Mouse (Mus musculus): ENCODE measurements around the gene Hmx2. TPM values are rescaled to one million over a fixed set of nuclear protein-coding genes. Genes with fewer than 3 reads are reported as not detected.

Gene Hmx2
- polyA plus RNA-seq, 1 experiment = 0.19 TPM

- TF ChIP-seq GATA1 (IDR thresholded peaks at IDR 0.05; ENCODE audit: borderline replicate concordance, low read length) = no peak
- no peak for TF ChIP-seq FLI1 (IDR thresholded peaks at IDR 0.05; ENCODE audit: low read length)
- no peaks in the 10 kb centered on the region for H3K9me3 ChIP-seq
- H3K36me3 ChIP-seq (replicated peaks; ENCODE audit: low read length) = no peaks in the 10 kb centered on the region
- H3K4me3 ChIP-seq (replicated peaks) = no peak overlapping the region
- peaks cover 27% of the 10 kb centered on the region for H3K27me3 ChIP-seq (replicated peaks)
- H3K4me1 ChIP-seq = no peaks in the 10 kb centered on the region
Observed at GRCm38 (mm10) chr7:131597779-131598482, 49.4 kb downstream of the Hmx2 start.

- Histone ChIP-seq H3K27me3 (replicated peaks) (peaks cover 27% of the 10 kb centered on the region), H3K36me3 (replicated peaks; ENCODE audit: low read length) (no peaks in the 10 kb centered on the region), H3K4me1 (no peaks in the 10 kb centered on the region), H3K4me3 (replicated peaks) (no peak overlapping the region), H3K9me3 (no peaks in the 10 kb centered on the region)
- TF ChIP-seq FLI1 (IDR thresholded peaks at IDR 0.05; ENCODE audit: low read length) (no peak), GATA1 (IDR thresholded peaks at IDR 0.05; ENCODE audit: borderline replicate concordance, low read length) (no peak)
Observed at GRCm38 (mm10) chr7:131598483-131598824, 49.9 kb downstream of the Hmx2 start.

- no peak overlapping the region for H3K4me3 ChIP-seq (replicated peaks)
- peaks cover 5% of the 10 kb centered on the region; the same call in 1 of the 2 replicates for H3K4me1 ChIP-seq
- TF ChIP-seq GATA1 (IDR thresholded peaks at IDR 0.05; ENCODE audit: borderline replicate concordance, low read length) (no peak), FLI1 (IDR thresholded peaks at IDR 0.05; ENCODE audit: low read length) (no peak)
- H3K27me3 ChIP-seq (replicated peaks) = peaks cover 32% of the 10 kb centered on the region
- no peaks in the 10 kb centered on the region for H3K36me3 ChIP-seq (replicated peaks; ENCODE audit: low read length)
- H3K9me3 ChIP-seq = no peaks in the 10 kb centered on the region
Observed at GRCm38 (mm10) chr7:131602106-131602505, 53.5 kb downstream of the Hmx2 start.

GRCm38 (mm10) chr7:131603186-131603585, 54.6 kb downstream of the Hmx2 start:
- H3K4me1 ChIP-seq = peaks cover 5% of the 10 kb centered on the region; the same call in 1 of the 2 replicates

GRCm38 (mm10) chr7:131604946-131605345, 56.4 kb downstream of the Hmx2 start:
- Histone ChIP-seq H3K27me3 (replicated peaks) (peaks cover 16% of the 10 kb centered on the region), H3K36me3 (replicated peaks; ENCODE audit: low read length) (no peaks in the 10 kb centered on the region), H3K4me3 (replicated peaks) (no peak overlapping the region), H3K9me3 (no peaks in the 10 kb centered on the region), H3K4me1 (peaks cover 5% of the 10 kb centered on the region; the same call in 1 of the 2 replicates)
- TF ChIP-seq GATA1 (IDR thresholded peaks at IDR 0.05; ENCODE audit: borderline replicate concordance, low read length) (no peak), FLI1 (IDR thresholded peaks at IDR 0.05; ENCODE audit: low read length) (no peak)

More at GRCm38 (mm10) chr7:131603186-131603585, 54.6 kb downstream of the Hmx2 start:
- Histone ChIP-seq H3K36me3 (replicated peaks; ENCODE audit: low read length) (no peaks in the 10 kb centered on the region), H3K9me3 (no peaks in the 10 kb centered on the region), H3K27me3 (replicated peaks) (peaks cover 26% of the 10 kb centered on the region), H3K4me3 (replicated peaks) (no peak overlapping the region)
- TF ChIP-seq FLI1 (IDR thresholded peaks at IDR 0.05; ENCODE audit: low read length) (no peak), GATA1 (IDR thresholded peaks at IDR 0.05; ENCODE audit: borderline replicate concordance, low read length) (no peak)

GRCm38 (mm10) chr7:131605481-131605880, 56.9 kb downstream of the Hmx2 start:
- H3K4me3 ChIP-seq (replicated peaks) = no peak overlapping the region
- peaks cover 14% of the 10 kb centered on the region for H3K27me3 ChIP-seq (replicated peaks)
- H3K9me3 ChIP-seq = no peaks in the 10 kb centered on the region
- no peaks in the 10 kb centered on the region for H3K36me3 ChIP-seq (replicated peaks; ENCODE audit: low read length)
- TF ChIP-seq GATA1 (IDR thresholded peaks at IDR 0.05; ENCODE audit: borderline replicate concordance, low read length) = no peak
- no peak for TF ChIP-seq FLI1 (IDR thresholded peaks at IDR 0.05; ENCODE audit: low read length)
- H3K4me1 ChIP-seq = peaks cover 5% of the 10 kb centered on the region; the same call in 1 of the 2 replicates

Other genes starting within 250 kb of the Hmx2 start
- gene Cuzd1, start 226.5 kb upstream of the Hmx2 start, polyA plus RNA-seq (2012; ENCODE audit: insufficient read depth, low replicate concordance) = not detected in 2 replicates
- not detected in 2 replicates for gene Fam24b, start 219.3 kb upstream of the Hmx2 start, polyA plus RNA-seq (2012; ENCODE audit: insufficient read depth, low replicate concordance)
- not detected in 2 replicates for gene Fam24a, start 214.9 kb upstream of the Hmx2 start, polyA plus RNA-seq (2012; ENCODE audit: insufficient read depth, low replicate concordance)
- 3.2 and 15.5 TPM in 2 replicates for gene 2310057M21Rik, start 186.0 kb upstream of the Hmx2 start, polyA plus RNA-seq (2012; ENCODE audit: insufficient read depth, low replicate concordance)
- 30.3 and 33.6 TPM in 2 replicates for gene Pstk, start 177.6 kb upstream of the Hmx2 start, polyA plus RNA-seq (2012; ENCODE audit: insufficient read depth, low replicate concordance)
- gene Ikzf5, start 138.3 kb upstream of the Hmx2 start, polyA plus RNA-seq (2012; ENCODE audit: insufficient read depth, low replicate concordance) = 3.4 and 3.7 TPM in 2 replicates
- gene Acadsb, start 138.2 kb upstream of the Hmx2 start, polyA plus RNA-seq (2012; ENCODE audit: insufficient read depth, low replicate concordance) = 0.76 TPM in 1 of 2 replicates, not detected in the other
- gene Hmx3, start 5.9 kb upstream of the Hmx2 start, polyA plus RNA-seq (2012; ENCODE audit: insufficient read depth, low replicate concordance) = not detected in 2 replicates
- gene Bub3, start 11.4 kb downstream of the Hmx2 start, polyA plus RNA-seq (2012; ENCODE audit: insufficient read depth, low replicate concordance) = 3.4 and 51.6 TPM in 2 replicates

Measured in megakaryocyte, embryonic 14.5 days (primary cell).